Mouse (Mus musculus): Measurements from ENCODE around the gene Tmprss11f. TPM values are rescaled to one million over a fixed set of nuclear protein-coding genes. Genes with fewer than 3 reads are reported as not detected.

The Tmprss11f gene
- polyA plus RNA-seq, 1 experiment from 2014 or later = not detected

- TF ChIP-seq CTCF (IDR thresholded peaks at IDR 0.05) = no peak
- DNase-seq (ENCODE audit: low read depth, low spot score) (no peak), ATAC-seq (no peak)
- ChIA-PET CTCF (no interaction called here), POLR2A (no interaction called here)
- in situ Hi-C loops (cut with MboI; ENCODE audit: low pct_unique_long_range_greater_than_20kb) = no loop called here
- H3K27me3 ChIP-seq = no peaks in the 10 kb centered on the region
Measured at GRCm38 (mm10) chr5:86528725-86529124, 103.5 kb downstream of the Tmprss11f start.

- H3K27me3 ChIP-seq = no peaks in the 10 kb centered on the region
- POLR2A ChIA-PET = no interaction called here
- in situ Hi-C loops (cut with MboI; ENCODE audit: low pct_unique_long_range_greater_than_20kb) = no loop called here
- no peak for TF ChIP-seq CTCF (IDR thresholded peaks at IDR 0.05)
- no peak for ATAC-seq
- CTCF ChIA-PET = no interaction called here
- no peak for DNase-seq (ENCODE audit: low read depth, low spot score)
Measured at GRCm38 (mm10) chr5:86518500-86518899, 113.7 kb downstream of the Tmprss11f start, which contains the start of gene Tmprss11g. Gene Tmprss11g, minus strand, starts transcription at chr5:86518600.

DNA sequence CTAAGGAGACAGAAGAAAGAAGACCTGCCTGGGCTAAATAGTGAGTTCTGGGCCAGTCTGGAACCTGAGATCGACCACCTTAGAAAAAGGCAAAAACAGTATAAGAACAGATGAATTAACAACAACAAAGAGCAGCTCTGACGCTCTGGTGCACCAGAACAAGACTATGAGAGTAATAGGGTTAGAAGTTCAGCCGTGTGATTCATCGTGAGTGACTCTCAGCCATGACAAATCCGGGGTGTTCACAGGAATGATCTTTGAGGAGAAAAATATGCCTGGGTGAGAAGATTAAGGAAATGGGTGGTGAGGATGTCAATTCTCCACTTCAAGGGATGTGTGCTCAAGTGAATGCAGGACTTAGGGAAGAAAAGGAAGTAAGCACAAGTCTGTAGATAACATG lies 120.7 kb downstream of the Tmprss11f start:
- CTCF ChIA-PET = no interaction called here
- DNase-seq (ENCODE audit: low read depth, low spot score) (peak; percentile 19), ATAC-seq (peak; percentile 80)
- TF ChIP-seq CTCF (IDR thresholded peaks at IDR 0.05) = no peak
- in situ Hi-C loops (cut with MboI; ENCODE audit: low pct_unique_long_range_greater_than_20kb) = no loop called here
- POLR2A ChIA-PET = no interaction called here
- no peaks in the 10 kb centered on the region for H3K27me3 ChIP-seq

GRCm38 (mm10) chr5:86493453-86493852 lies 138.8 kb downstream of the Tmprss11f start:
- POLR2A ChIA-PET = no interaction called here
- DNase-seq (ENCODE audit: low read depth, low spot score) (no peak), ATAC-seq (no peak)
- H3K27me3 ChIP-seq = peaks cover 9% of the 10 kb centered on the region
- CTCF ChIA-PET = interaction anchor here (0.6 kb wide), 1 partner anchor 495 kb away, joined by 4 read pairs; no protein-coding TSS in a partner anchor
- in situ Hi-C loops (cut with MboI; ENCODE audit: low pct_unique_long_range_greater_than_20kb) = no loop called here
- no peak for TF ChIP-seq CTCF (IDR thresholded peaks at IDR 0.05)

DNA sequence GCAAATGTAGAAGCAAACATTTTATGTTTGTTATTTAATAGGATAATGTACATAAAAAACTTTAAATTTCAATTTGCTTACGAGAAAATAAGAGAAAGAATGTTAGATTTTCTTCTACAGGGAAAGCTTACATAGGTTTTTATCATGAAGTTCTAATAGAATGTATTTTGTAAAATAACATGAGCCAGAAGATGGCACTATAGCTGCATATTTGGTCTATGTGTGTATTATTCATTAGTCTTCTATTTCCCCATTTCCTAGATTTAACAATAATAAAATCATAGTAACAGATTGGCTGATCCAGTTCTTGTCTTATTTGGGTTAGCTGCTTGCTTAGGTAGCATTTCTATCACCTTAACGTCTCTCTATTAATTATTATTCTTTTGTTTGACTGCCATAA lies 149.7 kb downstream of the Tmprss11f start:
- ATAC-seq (no peak), DNase-seq (ENCODE audit: low read depth, low spot score) (peak; percentile 4)
- POLR2A ChIA-PET = no interaction called here
- CTCF ChIA-PET = interaction anchor here (0.9 to 1.6 kb wide), 5 partner anchors 14 to 179 kb away, joined by 3 to 4 read pairs (median 3); no protein-coding TSS in a partner anchor
- peak; percentile 39 for TF ChIP-seq CTCF (IDR thresholded peaks at IDR 0.05)
- in situ Hi-C loops (cut with MboI; ENCODE audit: low pct_unique_long_range_greater_than_20kb) = loop anchor here (5.0 kb wide), 1 partner anchor 165 kb away; no protein-coding TSS in a partner anchor
- peaks cover 2% of the 10 kb centered on the region for H3K27me3 ChIP-seq

- ATAC-seq (no peak), DNase-seq (ENCODE audit: low read depth, low spot score) (no peak)
- TF ChIP-seq CTCF (IDR thresholded peaks at IDR 0.05) = no peak
- POLR2A ChIA-PET = no interaction called here
- in situ Hi-C loops (cut with MboI; ENCODE audit: low pct_unique_long_range_greater_than_20kb) = loop anchor here (5.0 kb wide), 1 partner anchor 165 kb away; no protein-coding TSS in a partner anchor
- CTCF ChIA-PET = interaction anchor here (0.9 to 1.6 kb wide), 6 partner anchors 14 to 180 kb away, joined by 3 to 4 read pairs (median 3); no protein-coding TSS in a partner anchor
- peaks cover 2% of the 10 kb centered on the region for H3K27me3 ChIP-seq
Measured at GRCm38 (mm10) chr5:86482031-86482430, 150.2 kb downstream of the Tmprss11f start.

DNA sequence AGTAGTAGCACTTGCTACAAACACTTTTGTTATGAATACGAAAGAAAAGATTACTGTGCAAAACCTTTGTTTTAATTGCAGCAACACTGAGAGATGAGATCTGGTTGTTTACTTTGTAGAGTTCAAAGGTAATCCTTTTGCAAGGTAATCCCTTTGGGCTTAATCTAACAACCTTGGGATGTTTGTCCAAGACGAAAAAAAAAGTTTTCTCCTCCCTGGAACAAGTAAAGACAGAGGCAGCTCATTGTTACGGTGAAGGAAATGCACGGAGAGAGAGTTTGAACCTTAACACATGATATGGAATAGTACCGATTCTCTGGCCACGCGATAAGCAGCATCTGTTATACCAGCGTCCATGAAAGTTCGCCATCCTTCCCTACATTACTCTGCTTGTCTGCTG lies 158.4 kb downstream of the Tmprss11f start:
- CTCF ChIA-PET = interaction anchor here (1.7 kb wide), 1 partner anchor 10 kb away, joined by 5 read pairs; no protein-coding TSS in a partner anchor
- no peak for TF ChIP-seq CTCF (IDR thresholded peaks at IDR 0.05)
- POLR2A ChIA-PET = no interaction called here
- H3K27me3 ChIP-seq = peaks cover 2% of the 10 kb centered on the region
- in situ Hi-C loops (cut with MboI; ENCODE audit: low pct_unique_long_range_greater_than_20kb) = no loop called here
- DNase-seq (ENCODE audit: low read depth, low spot score) (no peak), ATAC-seq (no peak)

Other genes with a start within 250 kb of the Tmprss11f start
- not detected for gene Tmprss11a, start 163.4 kb downstream of the Tmprss11f start, polyA plus RNA-seq (2021)
- not detected for gene Tmprss11g, start 113.8 kb downstream of the Tmprss11f start, polyA plus RNA-seq (2021)
- gene Tmprss11b, start 43.9 kb upstream of the Tmprss11f start, polyA plus RNA-seq (2021) = not detected
- gene Tmprss11e, start 113.4 kb upstream of the Tmprss11f start, polyA plus RNA-seq (2021) = 0.03 TPM
- gene Ythdc1, start 171.8 kb upstream of the Tmprss11f start, polyA plus RNA-seq (2021) = 60.4 TPM

All from Patski (cell line).